Mouse (Mus musculus) layer of hippocampus, adult 9-11 months (tissue): ENCODE measurements around the gene Gm45021.

ENCODE experiments used
- DNase-seq: peaks from one replicate; pipeline ENCODE4 v3.0.0; 2022

Gene Gm45021

DNA sequence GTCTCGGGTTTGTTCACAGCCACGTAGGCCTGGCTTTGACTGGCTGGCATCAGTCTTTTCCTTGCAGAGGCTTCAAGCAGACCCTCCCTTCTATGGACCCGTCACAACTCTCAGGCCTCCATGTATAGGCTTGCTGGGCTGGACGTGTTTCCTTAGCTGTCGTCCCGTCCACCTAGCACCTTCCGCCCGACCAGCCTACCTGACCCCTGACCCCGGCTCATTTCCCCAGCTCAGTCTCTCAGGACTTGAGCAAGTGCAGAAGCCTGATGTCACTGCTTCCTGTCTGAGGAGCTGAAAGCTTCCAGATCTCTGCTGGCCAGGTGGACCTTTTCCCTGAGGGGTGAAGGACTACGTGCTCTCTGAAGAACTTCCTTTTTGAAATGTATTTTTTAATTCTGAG is 16.1 kb upstream of the Gm45021 start:
- DNase-seq = no peak

GRCm38 (mm10) chr6:48573981-48574380 is 15.4 kb upstream of the Gm45021 start:
- DNase-seq = no peak

- no peak for DNase-seq
These were observed 10.7 kb upstream of the Gm45021 start for GRCm38 (mm10) chr6:48578736-48579135.

- DNase-seq = no peak
These were observed 10.2 kb upstream of the Gm45021 start for GRCm38 (mm10) chr6:48579215-48579648.

DNA sequence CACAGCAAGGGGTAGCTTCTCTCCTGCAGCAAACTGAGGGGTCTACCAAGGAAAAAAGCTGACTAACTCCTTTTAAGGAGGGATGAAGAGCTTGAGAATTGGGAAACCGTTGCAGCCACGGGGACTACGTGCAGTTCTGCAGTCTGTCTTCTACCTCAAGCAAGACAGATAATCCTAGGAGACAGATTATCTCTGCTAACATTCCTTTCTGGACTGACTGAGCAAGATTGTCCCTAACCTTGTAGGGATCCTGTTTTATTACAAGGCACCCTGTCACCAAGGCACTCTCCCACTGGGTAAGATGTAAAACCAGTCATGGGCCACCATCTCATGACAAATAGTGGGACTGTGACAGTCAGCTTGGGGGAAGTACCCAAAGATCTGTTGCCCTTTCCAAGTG is 8.2 kb upstream of the Gm45021 start:
- DNase-seq = no peak

DNA sequence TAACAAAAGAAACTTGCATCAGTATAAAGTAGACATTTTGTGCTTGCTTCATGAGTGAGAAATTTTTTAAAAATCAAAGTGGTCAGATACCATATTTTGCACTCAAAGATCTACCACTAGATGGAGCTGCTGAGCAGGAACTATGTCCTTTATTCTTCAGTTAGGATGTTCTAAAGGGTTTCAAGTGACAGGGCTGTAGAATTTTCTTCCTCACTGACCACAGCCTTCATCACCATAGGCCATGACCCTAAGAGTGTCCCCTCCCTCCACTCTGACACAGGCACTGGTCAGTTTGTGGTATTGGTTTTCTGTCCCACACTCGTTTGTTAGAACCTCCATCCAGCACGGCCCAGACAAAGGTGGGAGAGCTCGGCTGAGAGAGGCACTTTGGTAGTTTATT is 7.4 kb upstream of the Gm45021 start:
- no peak for DNase-seq

DNA sequence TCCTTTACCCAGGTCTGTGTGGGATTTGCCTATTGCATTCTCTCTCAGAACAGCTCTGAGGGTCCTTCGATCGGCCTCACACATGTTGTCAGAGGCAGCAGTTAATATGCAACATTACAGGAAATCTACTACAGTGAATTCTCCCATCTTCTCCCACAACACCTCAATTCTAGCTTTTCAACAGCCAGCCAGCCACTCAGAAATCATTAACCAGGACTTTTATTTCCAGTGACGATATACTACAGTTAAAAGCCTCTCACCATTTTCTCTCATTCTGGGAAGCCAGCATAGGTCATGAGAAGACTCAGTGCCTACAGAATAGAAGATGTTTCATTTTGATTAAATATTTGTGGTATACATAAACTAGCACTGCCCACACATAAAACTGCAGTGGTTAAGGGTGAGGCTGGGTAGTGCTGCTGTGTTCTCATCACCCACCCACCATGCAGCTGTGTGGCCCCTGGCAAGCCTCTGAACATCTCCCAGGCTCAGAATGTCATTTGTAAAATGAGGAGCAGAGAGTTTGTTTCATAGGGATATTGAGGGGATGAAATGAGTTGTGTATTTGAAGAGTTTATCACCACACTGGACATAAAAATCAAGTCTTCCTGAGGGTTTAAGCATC is 1.9 kb downstream of the Gm45021 start:
- DNase-seq = no peak

DNA sequence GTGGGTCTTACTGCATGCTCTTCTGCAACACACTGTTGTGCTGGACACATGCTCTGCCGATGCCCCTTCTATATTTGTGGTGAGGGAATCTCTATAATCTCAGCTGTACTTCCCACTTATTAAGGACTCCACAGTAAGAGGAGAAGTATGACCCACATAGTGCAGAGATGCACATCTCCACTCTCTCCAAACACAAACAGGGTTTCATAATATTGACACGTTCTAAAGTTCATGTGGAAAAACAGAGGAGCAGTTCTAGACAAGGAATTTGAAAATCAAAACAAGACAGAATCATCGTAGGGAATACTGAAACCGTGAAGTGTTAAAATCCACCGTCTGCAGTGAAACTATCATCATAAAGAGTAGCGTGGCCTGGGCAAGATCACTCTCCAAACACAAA is 2.5 kb downstream of the Gm45021 start:
- no peak for DNase-seq

- DNase-seq = peak; percentile 92
These were observed 4.0 kb downstream of the Gm45021 start, which contains the start of the genes Repin1 and Gm44965 for GRCm38 (mm10) chr6:48593158-48594042. Gene Repin1 (plus strand): TSS chr6:48593883. Gene Gm44965 (plus strand): TSS chr6:48593941.

DNA sequence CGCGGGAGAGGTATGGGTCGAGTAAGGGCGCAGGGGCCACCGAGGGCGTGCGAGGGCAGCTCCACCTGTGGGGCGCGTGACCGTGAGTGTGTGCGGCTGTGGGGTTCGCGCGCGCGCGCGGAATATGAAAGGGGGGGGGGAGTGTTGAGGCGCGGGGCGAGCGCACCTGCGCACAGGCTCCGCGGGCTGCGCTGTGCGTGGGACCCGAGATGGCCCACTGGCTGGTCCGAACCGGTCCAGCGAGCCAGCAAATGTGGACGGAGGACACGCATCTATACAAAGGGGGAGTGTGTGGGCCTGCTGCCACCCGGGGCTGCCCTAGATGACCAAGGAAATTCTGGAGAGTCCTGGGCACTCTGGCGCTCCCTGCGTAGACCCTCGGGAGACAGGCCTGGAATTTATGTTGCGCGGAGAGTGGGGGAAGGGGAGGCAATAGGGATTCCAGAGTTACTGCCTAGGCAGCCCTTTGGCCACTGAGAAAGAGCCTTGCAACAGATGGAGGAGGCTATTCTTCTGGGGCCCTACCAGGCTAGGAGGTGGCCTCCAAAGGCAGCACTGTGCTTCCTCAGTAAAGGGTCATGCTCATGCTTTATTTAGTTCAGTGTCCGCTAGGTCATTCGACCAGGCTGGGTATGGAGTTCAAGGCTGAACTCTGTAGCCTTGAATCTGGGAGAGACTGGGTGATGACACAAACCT is 4.8 kb downstream of the Gm45021 start:
- DNase-seq = no peak

GRCm38 (mm10) chr6:48595278-48595677 is 5.9 kb downstream of the Gm45021 start:
- DNase-seq = peak; percentile 25

GRCm38 (mm10) chr6:48596545-48597232 is 7.3 kb downstream of the Gm45021 start:
- DNase-seq = no peak

- no peak for DNase-seq
These were observed 7.8 kb downstream of the Gm45021 start for GRCm38 (mm10) chr6:48597233-48597625.

- DNase-seq = no peak
These were observed 11.2 kb downstream of the Gm45021 start for GRCm38 (mm10) chr6:48600594-48600993.

- DNase-seq = peak; percentile 96
These were observed 12.1 kb downstream of the Gm45021 start, which contains the start of gene Zfp775 for GRCm38 (mm10) chr6:48601271-48602079. Gene Zfp775 (plus strand): TSS chr6:48602063.

DNA sequence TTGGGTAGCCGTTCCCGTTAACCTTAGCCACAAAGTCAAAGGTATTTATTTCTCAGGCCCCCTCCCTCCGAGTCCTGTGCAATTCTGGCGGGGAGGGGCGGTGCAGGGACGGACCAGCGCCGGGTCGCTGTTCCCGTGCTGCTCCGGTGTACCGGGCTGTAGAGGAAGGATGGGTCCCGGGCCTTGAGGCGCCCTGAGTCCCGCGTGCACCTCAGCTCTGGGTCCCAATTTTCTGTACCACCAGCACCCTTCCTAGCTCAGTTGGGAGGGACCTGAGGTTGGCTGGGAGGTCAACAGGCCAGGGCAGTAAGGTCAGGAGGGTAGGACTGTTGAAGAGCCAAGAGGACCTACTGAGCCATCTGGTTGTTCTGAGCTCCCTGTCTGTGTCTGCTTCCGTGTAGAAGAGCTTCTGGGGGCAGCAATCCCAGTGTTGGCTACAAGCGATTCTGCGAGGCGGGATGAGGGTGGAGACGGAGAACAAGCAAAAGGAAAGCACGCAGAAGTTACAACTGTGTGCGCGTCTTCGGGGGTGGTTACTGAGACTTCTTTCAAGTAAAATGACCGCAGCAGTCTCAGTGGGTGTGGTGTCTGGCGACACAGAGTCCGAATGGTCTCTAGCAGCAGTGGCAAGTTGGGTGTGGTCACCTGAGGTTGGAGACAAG is 12.8 kb downstream of the Gm45021 start:
- peak; percentile 49 for DNase-seq

DNA sequence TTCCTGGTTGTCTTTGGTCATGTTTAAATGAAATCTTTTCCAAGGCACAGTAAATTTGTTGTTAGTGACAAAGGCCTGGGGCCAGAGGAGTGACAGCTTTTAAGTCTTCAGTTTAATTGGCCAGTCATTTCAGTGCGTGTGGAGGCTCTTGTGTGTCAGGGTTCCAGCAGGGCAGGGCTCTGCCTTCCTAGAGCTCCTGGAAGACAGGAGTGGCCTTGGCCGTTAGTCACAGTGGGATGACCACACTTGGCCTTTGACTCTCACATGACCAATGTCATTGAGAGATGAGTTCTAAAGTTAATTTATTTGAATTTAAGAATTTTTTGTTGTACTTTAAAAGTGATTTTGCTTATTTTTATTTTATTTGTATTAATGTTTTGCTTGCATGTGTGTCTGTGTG is 18.7 kb downstream of the Gm45021 start:
- no peak for DNase-seq

GRCm38 (mm10) chr6:48609512-48609911 is 20.1 kb downstream of the Gm45021 start:
- DNase-seq = no peak

DNA sequence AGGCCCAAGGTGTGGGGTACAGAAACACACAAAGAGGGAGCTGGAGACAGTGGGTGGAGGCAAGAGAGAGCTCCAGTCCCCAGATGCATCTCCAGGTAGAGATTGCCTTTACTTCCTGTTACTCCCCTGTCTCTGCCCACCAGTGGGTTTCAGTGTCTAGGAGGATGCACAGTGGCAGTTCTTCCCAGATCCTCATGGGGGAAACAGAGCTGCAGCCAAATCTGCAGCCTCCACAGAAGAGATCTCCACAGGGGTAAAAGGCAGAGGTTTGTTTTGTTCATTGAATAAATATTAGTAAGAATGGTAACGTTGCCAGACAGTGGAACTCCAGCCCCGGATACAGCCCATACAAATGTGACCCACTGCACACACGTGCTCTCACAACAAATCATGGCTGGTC is 21.2 kb downstream of the Gm45021 start:
- no peak for DNase-seq

DNA sequence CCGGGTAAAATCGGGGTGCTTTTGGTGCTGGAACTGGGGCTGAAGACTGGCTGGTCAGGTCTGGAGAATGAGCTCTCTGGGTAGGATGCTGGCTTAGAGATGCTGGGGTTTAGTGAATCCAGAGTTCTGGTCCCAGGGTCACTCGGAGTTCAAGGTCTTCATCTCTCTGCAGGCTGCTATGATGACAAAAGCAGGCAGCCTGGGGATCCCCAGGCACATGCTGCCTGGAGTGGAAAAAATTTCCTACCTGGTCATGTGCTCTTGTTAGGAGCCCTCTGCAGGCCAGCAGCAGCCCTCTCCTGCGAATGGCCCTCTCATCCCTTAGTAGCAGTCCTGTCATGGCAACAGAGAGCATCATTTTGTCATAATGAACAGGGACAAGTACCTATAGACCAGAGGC is 24.1 kb downstream of the Gm45021 start:
- DNase-seq = no peak

GRCm38 (mm10) chr6:48614756-48615155 is 25.3 kb downstream of the Gm45021 start:
- DNase-seq = no peak
